Mouse (Mus musculus) megakaryocyte, embryonic 14.5 days (primary cell): Measurements from ENCODE around the gene 1600002K03Rik.

Experiments
- FLI1 ChIP-seq: IDR thresholded peaks from 2 replicates; pipeline ENCODE4 v1.6.1; 2012; ENCODE audit warnings: low read length, inconsistent platforms, mixed read lengths
- GATA1 ChIP-seq: IDR thresholded peaks from 3 replicates; pipeline ENCODE4 v1.6.1; 2012; ENCODE audit warnings: mixed read lengths, low read length, inconsistent platforms, borderline replicate concordance

DNA sequence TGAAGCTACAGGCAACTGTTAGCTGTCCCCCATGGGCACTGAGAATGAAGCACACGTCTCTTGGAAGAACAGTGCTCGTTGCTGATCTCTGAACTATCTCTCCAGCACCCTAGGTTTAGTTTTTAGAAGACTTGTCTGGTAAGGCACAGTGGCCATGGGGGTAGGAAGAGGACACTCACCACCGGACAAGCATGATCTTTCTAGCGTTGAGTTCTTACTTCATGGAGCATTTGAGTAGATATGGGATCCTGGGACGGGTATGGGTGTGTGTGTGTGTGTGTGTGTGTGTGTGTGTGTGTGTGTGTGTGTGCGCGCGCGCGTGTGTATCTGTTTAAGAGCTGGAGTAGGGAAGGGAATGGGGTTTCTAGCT is 32.1 kb upstream of the 1600002K03Rik start, which contains the start of gene Cbarp:
- no peak for TF ChIP-seq GATA1
- no peak for TF ChIP-seq FLI1
